Mouse (Mus musculus) neural tube, embryonic 13.5 days (tissue): Measurements from ENCODE around the gene Wdfy2. TPM values are rescaled to one million over a fixed set of nuclear protein-coding genes. Genes with fewer than 3 reads are reported as not detected.

Experiments
- ATAC-seq: fragments of 200-750 bp; cut with Nextera tagmentation; 2 replicates; pipeline ENCODE4 v1.8.0; 2017; ENCODE audit warnings: low read depth, mild to moderate bottlenecking, moderate TSS enrichment, moderate library complexity
- H3K27ac ChIP-seq: fragments of 300-500 bp; sonication (generic); replicated peaks from 2 replicates; pipeline ENCODE4 v1.5.1; 2015; ENCODE audit warnings: moderate library complexity, mild to moderate bottlenecking, inconsistent platforms
- H3K27me3 ChIP-seq: fragments of 300-500 bp; sonication (generic); 2 replicates; pipeline ENCODE4 v1.6.1; 2015; ENCODE audit warnings: mild to moderate bottlenecking, inconsistent platforms
- H3K36me3 ChIP-seq: fragments of 300-500 bp; sonication (generic); 2 replicates; pipeline ENCODE4 v1.6.1; 2015; ENCODE audit warnings: mild to moderate bottlenecking, inconsistent platforms
- H3K4me1 ChIP-seq: fragments of 300-500 bp; sonication (generic); replicated peaks from 2 replicates; pipeline ENCODE4 v1.6.1; 2015; ENCODE audit warnings: inconsistent platforms
- H3K4me2 ChIP-seq: fragments of 300-500 bp; sonication (generic); 2 replicates; pipeline ENCODE4 v1.6.1; 2015; ENCODE audit warnings: inconsistent platforms, mild to moderate bottlenecking, moderate library complexity
- H3K4me3 ChIP-seq: fragments of 300-500 bp; sonication (generic); 2 replicates; pipeline ENCODE4 v1.5.1; 2015; ENCODE audit warnings: mild to moderate bottlenecking, inconsistent platforms
- H3K9ac ChIP-seq: fragments of 300-500 bp; sonication (generic); 2 replicates; pipeline ENCODE4 v1.6.1; 2015; ENCODE audit warnings: moderate library complexity, mild to moderate bottlenecking, inconsistent platforms
- H3K9me3 ChIP-seq: fragments of 300-500 bp; sonication (generic); 2 replicates; pipeline ENCODE4 v1.6.1; 2016; ENCODE audit warnings: inconsistent platforms
- WGBS: fragments of 180-500 bp; shearing (Covaris S2); methylation state at CpG from one replicate; pipeline ENCODE4 v1.1.7; 2015; 5-methylcytosine and 5-hydroxymethylcytosine counted together
- polyA plus RNA-seq: library from polyadenylated mRNA; unstranded; fragments of >200 nt; fragmentation: Nextera tagmentation; extraction: Ambion mirVana; gene quantifications from 2 replicates; pipeline ENCODE4 v1.2.1, GENCODE M21; 2015

The Wdfy2 gene
- polyA plus RNA-seq, 1 experiment from 2014 or later: 8.7 TPM

GRCm38 (mm10) chr14:62963632-62964031 lies 126.2 kb downstream of the Wdfy2 start:
- no peak for ATAC-seq
- 82% methylated on average over 4 of the region's 4 CpGs for WGBS
- Histone ChIP-seq H3K9me3 (no peaks in the 10 kb centered on the region; the same call in 1 of the 2 replicates), H3K9ac (no peak overlapping the region), H3K4me1 (peaks cover 12% of the 10 kb centered on the region), H3K4me2 (no peak overlapping the region), H3K27me3 (no peaks in the 10 kb centered on the region), H3K36me3 (peaks cover 20% of the 10 kb centered on the region), H3K4me3 (no peak overlapping the region), H3K27ac (no peak overlapping the region)

GRCm38 (mm10) chr14:62965342-62965741 lies 127.9 kb downstream of the Wdfy2 start:
- no peak overlapping the region for H3K4me3 ChIP-seq
- H3K9ac ChIP-seq: peak overlapping the region; percentile 22; the same call in 1 of the 2 replicates
- no peak for ATAC-seq
- no peaks in the 10 kb centered on the region for H3K27me3 ChIP-seq
- H3K36me3 ChIP-seq: peaks cover 9% of the 10 kb centered on the region
- H3K4me2 ChIP-seq: no peak overlapping the region; the same call in 1 of the 2 replicates
- WGBS: 88% methylated on average over 5 of the region's 5 CpGs
- no peaks in the 10 kb centered on the region for H3K9me3 ChIP-seq
- H3K27ac ChIP-seq: no peak overlapping the region
- H3K4me1 ChIP-seq: peaks cover 12% of the 10 kb centered on the region

- ATAC-seq: no peak
- Histone ChIP-seq H3K4me1 (peaks cover 12% of the 10 kb centered on the region), H3K9ac (peak overlapping the region; percentile 22; the same call in 1 of the 2 replicates), H3K4me2 (peak overlapping the region; percentile 49), H3K9me3 (no peaks in the 10 kb centered on the region), H3K27ac (no peak overlapping the region), H3K36me3 (peaks cover 6% of the 10 kb centered on the region), H3K27me3 (no peaks in the 10 kb centered on the region), H3K4me3 (peak overlapping the region; percentile 23)
- 19% methylated on average over 15 of the region's 15 CpGs for WGBS
These were observed 128.5 kb downstream of the Wdfy2 start for GRCm38 (mm10) chr14:62965811-62966520.

- no peak for ATAC-seq
- Histone ChIP-seq H3K36me3 (no peaks in the 10 kb centered on the region), H3K4me1 (no peaks in the 10 kb centered on the region; the same call in 1 of the 2 replicates), H3K27me3 (no peaks in the 10 kb centered on the region), H3K4me2 (no peak overlapping the region), H3K27ac (no peak overlapping the region), H3K4me3 (no peak overlapping the region), H3K9ac (no peak overlapping the region), H3K9me3 (no peaks in the 10 kb centered on the region)
- 11% methylated on average over 5 of the region's 5 CpGs for WGBS
These were observed 137.6 kb downstream of the Wdfy2 start for GRCm38 (mm10) chr14:62975046-62975445.

- Histone ChIP-seq H3K4me2 (no peak overlapping the region), H3K36me3 (no peaks in the 10 kb centered on the region), H3K9ac (no peak overlapping the region), H3K9me3 (peaks cover 4% of the 10 kb centered on the region; the same call in 1 of the 2 replicates), H3K4me3 (no peak overlapping the region), H3K27me3 (no peaks in the 10 kb centered on the region), H3K27ac (no peak overlapping the region), H3K4me1 (no peaks in the 10 kb centered on the region)
- ATAC-seq: no peak
- WGBS: 83% methylated on average over 1 of the region's 1 CpGs
These were observed 142.3 kb downstream of the Wdfy2 start for GRCm38 (mm10) chr14:62979815-62980214.

DNA sequence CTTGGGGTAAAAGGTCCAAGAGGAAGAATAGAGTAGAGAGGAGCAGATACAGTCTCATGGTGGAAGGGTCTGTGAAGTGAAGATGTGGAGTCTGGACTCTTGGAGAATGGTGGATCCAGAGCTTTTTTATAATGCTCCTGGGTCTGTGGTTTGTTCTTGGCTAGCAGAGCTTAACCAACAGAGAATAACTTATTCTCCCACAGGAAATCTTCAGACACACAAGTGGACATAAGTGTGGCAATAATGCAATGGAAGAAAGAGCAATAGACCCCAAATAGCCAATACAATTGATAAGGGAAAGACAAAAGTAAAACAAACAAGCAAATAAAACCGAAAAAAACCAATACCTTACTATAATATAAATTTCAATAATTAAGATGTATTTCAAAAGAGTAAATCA lies 146.9 kb downstream of the Wdfy2 start, which contains the start of gene Defb48:
Gene Defb48 (minus strand): TSS at position 101 of the 400 bp plus-strand sequence.
- H3K4me1 ChIP-seq: no peaks in the 10 kb centered on the region
- H3K4me3 ChIP-seq: no peak within 1 kb of the TSS
- no peaks in the 10 kb centered on the region for H3K36me3 ChIP-seq
- ATAC-seq: no peak
- peaks cover 4% of the 10 kb centered on the region; the same call in 1 of the 2 replicates for H3K9me3 ChIP-seq
- H3K27ac ChIP-seq: no peak within 1 kb of the TSS
- no peak within 1 kb of the TSS for H3K4me2 ChIP-seq
- no peaks in the 10 kb centered on the region for H3K27me3 ChIP-seq
- 74% methylated on average over 1 of the region's 1 CpGs for WGBS
- H3K9ac ChIP-seq: no peak within 1 kb of the TSS

- Histone ChIP-seq H3K27ac (no peak overlapping the region), H3K36me3 (no peaks in the 10 kb centered on the region), H3K4me1 (no peaks in the 10 kb centered on the region), H3K4me2 (no peak overlapping the region), H3K4me3 (no peak overlapping the region), H3K27me3 (no peaks in the 10 kb centered on the region), H3K9me3 (no peaks in the 10 kb centered on the region), H3K9ac (no peak overlapping the region)
- 82% methylated on average over 3 of the region's 3 CpGs for WGBS
- no peak for ATAC-seq
These were observed 153.8 kb downstream of the Wdfy2 start for GRCm38 (mm10) chr14:62991271-62991670.

- ATAC-seq: no peak
- Histone ChIP-seq H3K36me3 (no peaks in the 10 kb centered on the region), H3K27ac (no peak overlapping the region), H3K9me3 (no peaks in the 10 kb centered on the region), H3K4me1 (no peaks in the 10 kb centered on the region), H3K4me3 (no peak overlapping the region), H3K27me3 (no peaks in the 10 kb centered on the region), H3K4me2 (no peak overlapping the region), H3K9ac (no peak overlapping the region)
- 67% methylated on average over 7 of the region's 7 CpGs for WGBS
These were observed 154.5 kb downstream of the Wdfy2 start for GRCm38 (mm10) chr14:62991849-62992510.

GRCm38 (mm10) chr14:62997777-62998176 lies 160.3 kb downstream of the Wdfy2 start, which contains the start of gene Defb47:
Gene Defb47 (plus strand): TSS chr14:62998077.
- Histone ChIP-seq H3K36me3 (no peaks in the 10 kb centered on the region), H3K9ac (no peak within 1 kb of the TSS), H3K4me1 (no peaks in the 10 kb centered on the region), H3K9me3 (no peaks in the 10 kb centered on the region), H3K4me3 (no peak within 1 kb of the TSS), H3K27me3 (no peaks in the 10 kb centered on the region), H3K4me2 (no peak within 1 kb of the TSS), H3K27ac (no peak within 1 kb of the TSS)
- ATAC-seq: no peak
- WGBS: 93% methylated on average over 8 of the region's 8 CpGs

DNA sequence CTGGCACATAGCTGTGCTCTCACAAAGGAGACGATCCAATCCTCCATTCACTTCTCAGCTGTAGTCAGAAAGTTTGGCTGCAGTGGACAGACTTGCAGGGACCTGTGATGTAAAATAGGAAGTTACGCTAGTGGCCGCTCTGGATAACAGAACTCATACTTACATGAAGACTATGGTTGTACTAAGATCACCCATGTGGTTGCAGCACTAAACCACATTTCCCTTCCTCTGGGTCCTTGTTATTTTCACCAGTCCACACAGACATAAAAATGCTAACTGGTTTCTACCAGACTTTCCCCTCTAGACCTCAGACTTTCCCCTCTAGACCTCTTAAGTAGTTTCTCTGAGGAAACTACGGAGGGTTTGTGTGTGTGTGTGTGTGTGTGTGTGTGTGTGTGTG lies 161.5 kb downstream of the Wdfy2 start:
- no peak overlapping the region for H3K9ac ChIP-seq
- WGBS: 89% methylated on average over 4 of the region's 4 CpGs
- H3K4me2 ChIP-seq: no peak overlapping the region
- no peaks in the 10 kb centered on the region for H3K4me1 ChIP-seq
- ATAC-seq: no peak
- H3K36me3 ChIP-seq: no peaks in the 10 kb centered on the region
- no peaks in the 10 kb centered on the region for H3K27me3 ChIP-seq
- no peak overlapping the region for H3K4me3 ChIP-seq
- H3K27ac ChIP-seq: no peak overlapping the region
- H3K9me3 ChIP-seq: no peaks in the 10 kb centered on the region

- 83% methylated on average over 2 of the region's 2 CpGs for WGBS
- ATAC-seq: no peak
These were observed 165.1 kb downstream of the Wdfy2 start for GRCm38 (mm10) chr14:63002588-63002987.

More at GRCm38 (mm10) chr14:63002588-63002987, 165.1 kb downstream of the Wdfy2 start:
- H3K4me2 ChIP-seq: no peak overlapping the region
- H3K9ac ChIP-seq: no peak overlapping the region
- H3K4me1 ChIP-seq: no peaks in the 10 kb centered on the region
- no peaks in the 10 kb centered on the region for H3K27me3 ChIP-seq
- H3K9me3 ChIP-seq: no peaks in the 10 kb centered on the region
- H3K4me3 ChIP-seq: no peak overlapping the region
- no peak overlapping the region for H3K27ac ChIP-seq
- no peaks in the 10 kb centered on the region for H3K36me3 ChIP-seq
